ENCODE assay signal across 8 mouse cellular contexts in the genomic region with DNA sequence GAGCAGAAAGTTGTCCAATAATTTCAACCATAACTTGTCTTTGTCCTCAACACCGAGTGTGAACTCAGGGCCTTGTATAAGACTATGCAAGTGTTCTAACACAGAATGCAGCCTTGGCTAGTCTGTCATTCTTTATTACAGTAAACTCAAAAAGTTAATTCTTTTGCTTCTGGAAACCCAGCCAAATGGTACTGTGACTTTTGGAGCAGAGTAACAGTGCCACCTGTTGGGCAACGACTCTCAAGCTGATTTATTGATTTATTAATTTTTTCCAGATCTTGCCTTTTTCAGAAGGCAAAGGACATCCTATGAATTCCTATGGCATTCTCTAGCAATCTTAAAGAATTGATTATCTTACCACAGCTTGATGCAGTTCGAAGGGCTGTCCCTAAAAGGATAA. TPM values are rescaled to one million over a fixed set of nuclear protein-coding genes. Genes with fewer than 3 reads are reported as not detected.
DNase-seq lines count a peak whose midpoint lies in the region; ATAC-seq lines count a peak whose summit lies in the region.

No protein-coding gene starts in this region.

- H3K36me3 ChIP-seq in embryonic facial prominence, embryonic 11.5 days (replicated peaks; ENCODE audit: control insufficient read depth, insufficient read depth, low read depth, low read length): no peaks in the 10 kb centered on the region

- H3K9ac ChIP-seq in embryonic facial prominence, embryonic 11.5 days (replicated peaks; ENCODE audit: low read length): no peak overlapping the region

- peak; percentile 24 for DNase-seq in heart, adult 11 months
- DNase-seq in heart, postnatal 25 days (ENCODE audit: low spot score): no peak
- peak; percentile 48 for DNase-seq in right cerebral cortex, postnatal 4 days
- DNase-seq in right cerebral cortex, postnatal 36 days (ENCODE audit: low spot score in 2 of 2): no peak
- peak; percentile 78 for DNase-seq in embryonic facial prominence, embryonic 11.5 days (ENCODE audit: low spot score)
- peak; percentile 34 for DNase-seq in left cerebral cortex, postnatal 4 days
- DNase-seq in spleen, adult 12 weeks (ENCODE audit: low spot score): no peak

- 46% methylated on average over 3 of the region's 3 CpGs for WGBS in embryonic facial prominence, embryonic 11.5 days

- no peak overlapping the region for H3K27ac ChIP-seq in embryonic facial prominence, embryonic 11.5 days (replicated peaks; ENCODE audit: low read depth, low read length)

- ATAC-seq in embryonic facial prominence, embryonic 11.5 days (replicated peaks; ENCODE audit: insufficient number of reproducible peaks, low FRiP score, low TSS enrichment, low read depth): no peak
- no peak for ATAC-seq in granulocyte monocyte progenitor cell, adult 5-6 weeks (replicated peaks; ENCODE audit: poor library complexity, severe bottlenecking)

- no peaks in the 10 kb centered on the region for H3K9me3 ChIP-seq in embryonic facial prominence, embryonic 11.5 days (replicated peaks; ENCODE audit: control insufficient read depth, low read length)

- no peaks in the 10 kb centered on the region for H3K4me1 ChIP-seq in embryonic facial prominence, embryonic 11.5 days (ENCODE audit: control insufficient read depth, insufficient read depth, low read length)

- no peak overlapping the region for H3K4me3 ChIP-seq in embryonic facial prominence, embryonic 11.5 days (ENCODE audit: low read depth, low read length)

- H3K4me2 ChIP-seq in embryonic facial prominence, embryonic 11.5 days (ENCODE audit: low read depth, low read length): no peak overlapping the region

- H3K27me3 ChIP-seq in embryonic facial prominence, embryonic 11.5 days (ENCODE audit: control insufficient read depth, insufficient read depth, low read length): no peaks in the 10 kb centered on the region

- intact Hi-C loops in heart, postnatal 25 days (cut with DNase I): loop anchor here (1.0 kb wide), 1 partner anchor 400 kb away; no protein-coding TSS in a partner anchor
- intact Hi-C loops in left cerebral cortex, postnatal 4 days (cut with DNase I): loop anchor here (5.0 kb wide), 1 partner anchor 399 kb away; no protein-coding TSS in a partner anchor

RNA-seq across cellular contexts. Expression of gene C1qtnf3, which starts 51.1 kb away (rescaled TPM):
- total RNA-seq in heart, postnatal 25 days (2021): under 1 TPM in 1 of 2 experiments, not detected in 1; 0.13 TPM
- 1.2 and 4.0 TPM in 2 replicates for polyA plus RNA-seq in embryonic facial prominence, embryonic 11.5 days (2014; fragmentation: Nextera tagmentation; extraction: Ambion mirVana)
- total RNA-seq in left cerebral cortex, postnatal 4 days (2021): under 1 TPM; 0.16 to 0.36 TPM
- not detected in 2 replicates for total RNA-seq in granulocyte monocyte progenitor cell, adult 5-6 weeks (2014; fragmentation: Nextera tagmentation)
- total RNA-seq in granulocyte monocyte progenitor cell, adult 5-6 weeks (2017): not detected in 2 replicates

Comparison
In these comparisons a context has a peak if more than half of its experiments do, and no peak if none do; other contexts are left out.
1. DNase-seq: peak in heart, adult 11 months (single experiment), right cerebral cortex, postnatal 4 days (single experiment), embryonic facial prominence, embryonic 11.5 days (single experiment) and left cerebral cortex, postnatal 4 days (single experiment); none in heart, postnatal 25 days (single experiment), right cerebral cortex, postnatal 36 days (0 of 2) and spleen, adult 12 weeks (single experiment).